Comparison of ENCODE assay signal across 8 mouse cellular contexts in genomic region chr19:7240782-7241690, GRCm38 (mm10). TPM values are rescaled to one million over a fixed set of nuclear protein-coding genes. Genes with fewer than 3 reads are reported as not detected.
DNase-seq lines count a peak whose midpoint lies in the region; ATAC-seq lines count a peak whose summit lies in the region.

TSS of gene Naa40 (minus strand) at chr19:7241183.

- H3K36me3 ChIP-seq in hindbrain, embryonic 15.5 days: no peaks in the 10 kb centered on the region

- H3K4me1 ChIP-seq in hindbrain, embryonic 15.5 days (replicated peaks): peaks cover 27% of the 10 kb centered on the region

- peak; percentile 93 for DNase-seq in R1 (ENCODE audit: low read depth, low spot score)
- peak; percentile 94 to 98 for DNase-seq in cerebellum, postnatal 25 days
- DNase-seq in frontal cortex, postnatal 36 days (ENCODE audit: low spot score in 2 of 2): peak; percentile 92 to 93
- peak; percentile 87 for DNase-seq in left cerebral cortex, adult 11 months (ENCODE audit: low spot score)
- peak; percentile 95 to 96 for DNase-seq in lung, postnatal 4 days
- DNase-seq in retina, postnatal 7 days (ENCODE audit: low read depth, low spot score): peak; percentile 95
- DNase-seq in urinary bladder, adult 2 months (ENCODE audit: low spot score): peak; percentile 79

- H3K9ac ChIP-seq in hindbrain, embryonic 15.5 days: peak within 1 kb of the TSS; percentile 78

- H3K4me2 ChIP-seq in hindbrain, embryonic 15.5 days: peak within 1 kb of the TSS; percentile 96

- no peaks in the 10 kb centered on the region for H3K27me3 ChIP-seq in hindbrain, embryonic 15.5 days

- peak within 1 kb of the TSS; percentile 84 for H3K27ac ChIP-seq in hindbrain, embryonic 15.5 days (replicated peaks)

- under 1% methylated on average over 78 of the region's 80 CpGs for WGBS in hindbrain, embryonic 15.5 days

- H3K9me3 ChIP-seq in hindbrain, embryonic 15.5 days: no peaks in the 10 kb centered on the region

- peak within 1 kb of the TSS; percentile 74 for H3K4me3 ChIP-seq in hindbrain, embryonic 15.5 days

- peak; percentile 98 for ATAC-seq in hindbrain, embryonic 15.5 days (ENCODE audit: low FRiP score, low read depth)

RNA-seq across cellular contexts. Expression of gene Naa40, which starts in this region (rescaled TPM):
- polyA plus RNA-seq in hindbrain, embryonic 15.5 days (2015; fragmentation: Nextera tagmentation; extraction: Ambion mirVana): 62.2 and 66.2 TPM in 2 replicates
- polyA plus RNA-seq in urinary bladder, adult 2 months (2012; rRNA removed): 25.7 and 27.6 TPM in 2 replicates

Comparison
In these comparisons a context has a peak if more than half of its experiments do, and no peak if none do; other contexts are left out.
1. Peak in every context shown above with its lines: DNase-seq, ATAC-seq, H3K4me3 ChIP-seq and H3K27ac ChIP-seq.